ENCODE assay signal across 19 mouse cellular contexts in genomic region chr8:83703426-83703825, GRCm38 (mm10). TPM values are rescaled to one million over a fixed set of nuclear protein-coding genes. Genes with fewer than 3 reads are reported as not detected.
DNase-seq lines count a peak whose midpoint lies in the region; TF ChIP-seq lines count a peak whose summit lies in the region.
"Had no signal": no experiment of that assay in that cellular context is flagged by ENCODE, and none has a peak within 500 bp of the region (broad histone marks: within the 10 kb centered on the region; RNA-seq: fewer than 3 reads in every experiment).

No protein-coding gene starts in this region.

- no peak overlapping the region for H3K4me3 ChIP-seq in left cerebral cortex, adult 2 months
- H3K4me3 ChIP-seq in cortical plate, adult 2 months (ENCODE audit: insufficient read depth, low read length): no peak overlapping the region
- H3K4me3 ChIP-seq: embryonic facial prominence, embryonic 13.5 days; embryonic facial prominence, embryonic 15.5 days; erythroblast, embryonic 14.5 days; forebrain, embryonic 10.5 days; forebrain, embryonic 12.5 days had no signal

- no peak for TF ChIP-seq CTCF in left cerebral cortex, adult 2 months (IDR thresholded peaks at IDR 0.05)
- no peak for TF ChIP-seq CTCF in cortical plate, adult 2 months (IDR thresholded peaks at IDR 0.05; ENCODE audit: extremely low read depth, insufficient read depth, low read length)

- no peak for DNase-seq in left cerebral cortex, adult 2 months (ENCODE audit: extremely low spot score in 1 of 2, low spot score in 2 of 2)
- DNase-seq in left cerebral cortex, postnatal 10 days (ENCODE audit: extremely low spot score in 1 of 2, low spot score in 2 of 2): no peak
- DNase-seq in right cerebral cortex, postnatal 14 days: no peak
- no peak for DNase-seq in lung, postnatal 25 days (ENCODE audit: low spot score)
- DNase-seq: adrenal gland, adult 2 months; adrenal gland, postnatal 10 days; adrenal gland, postnatal 25 days; cerebellum, adult 11-12 months; cerebellum, adult 2 months; cerebellum, adult 9-10 months; cerebellum, postnatal 10 days; cerebellum, postnatal 25 days; embryo, embryonic 11 days had no signal

- H3K27ac ChIP-seq in left cerebral cortex, adult 2 months: peak overlapping the region; percentile 22; the same call in 1 of the 2 replicates
- peak overlapping the region; percentile 28; the same call in 1 of the 2 replicates for H3K27ac ChIP-seq in cortical plate, adult 2 months (ENCODE audit: insufficient read depth, low read length)
- H3K27ac ChIP-seq: embryonic facial prominence, embryonic 13.5 days; embryonic facial prominence, embryonic 15.5 days; forebrain, embryonic 10.5 days; forebrain, embryonic 12.5 days had no signal

- 0 out of 2 replicates have a peak, but pooled peaks cover 1% of the 10 kb centered on the region for H3K4me1 ChIP-seq in cortical plate, adult 2 months (ENCODE audit: control insufficient read depth, insufficient read depth, low read length)

- intact Hi-C loops in left cerebral cortex, adult 2 months (cut with DNase I): no loop called here
- intact Hi-C loops in left cerebral cortex, postnatal 10 days (cut with DNase I): no loop called here

- TF ChIP-seq POLR2A in cortical plate, adult 2 months (IDR thresholded peaks at IDR 0.05; ENCODE audit: extremely low read depth, insufficient read depth, low read length): no peak

RNA-seq across cellular contexts. Expression of gene Pkn1, which starts 4.4 kb away (rescaled TPM):
- 10 to 100 TPM; 60.9 to 65.6 TPM for total RNA-seq in left cerebral cortex, adult 2 months (2021)
- 10 to 100 TPM; 73.1 to 75.9 TPM for total RNA-seq in left cerebral cortex, postnatal 10 days (2021)
- polyA plus RNA-seq in cortical plate, adult 2 months (2012; rRNA removed): 60.8 and 70.2 TPM in 2 replicates

RNA-seq across cellular contexts. Expression of gene Ddx39, which starts 11.6 kb away (rescaled TPM):
- 10 to 100 TPM; 19.9 to 20.2 TPM for total RNA-seq in left cerebral cortex, adult 2 months (2021)
- total RNA-seq in left cerebral cortex, postnatal 10 days (2021): 10 to 100 TPM; 24.4 to 25.2 TPM
- polyA plus RNA-seq in cortical plate, adult 2 months (2012; rRNA removed): 26.5 and 29.0 TPM in 2 replicates

RNA-seq across cellular contexts. Expression of gene Ptger1, which starts 36.9 kb away (rescaled TPM):
- 1 to 10 TPM in 1 of 2 experiments, under 1 TPM in 1; 0.95 to 2.2 TPM for total RNA-seq in left cerebral cortex, adult 2 months (2021)
- under 1 TPM; 0.71 to 0.77 TPM for total RNA-seq in left cerebral cortex, postnatal 10 days (2021)
- polyA plus RNA-seq in cortical plate, adult 2 months (2012; rRNA removed): 1.6 and 2.2 TPM in 2 replicates

RNA-seq across cellular contexts. Expression of gene Adgre5, which starts 37.7 kb away (rescaled TPM):
- 10 to 100 TPM in 1 of 2 experiments, 1 to 10 TPM in 1; 8.9 to 11.5 TPM for total RNA-seq in left cerebral cortex, adult 2 months (2021)
- total RNA-seq in left cerebral cortex, postnatal 10 days (2021): 10 to 100 TPM; 11.4 to 11.7 TPM
- polyA plus RNA-seq in cortical plate, adult 2 months (2012; rRNA removed): 25.9 and 26.9 TPM in 2 replicates

RNA-seq across cellular contexts. Expression of gene Gipc1, which starts 50.9 kb away (rescaled TPM):
- 10 to 100 TPM; 84.6 to 88.2 TPM for total RNA-seq in left cerebral cortex, adult 2 months (2021)
- 10 to 100 TPM; 84.0 to 86.7 TPM for total RNA-seq in left cerebral cortex, postnatal 10 days (2021)
- polyA plus RNA-seq in cortical plate, adult 2 months (2012; rRNA removed): 93.6 and 94.6 TPM in 2 replicates
